Mouse (Mus musculus): ENCODE data around the gene Lgals7. TPM values are rescaled to one million over a fixed set of nuclear protein-coding genes. Genes with fewer than 3 reads are reported as not detected.

The Lgals7 gene
- total RNA-seq, 2 experiments from 2014 or later, result not detected

GRCm38 (mm10) chr7:28827338-28827737 is 36.3 kb upstream of the Lgals7 start:
- no peak for ATAC-seq (replicated peaks; ENCODE audit: low FRiP score, poor library complexity, severe bottlenecking)

GRCm38 (mm10) chr7:28829821-28830220 is 33.8 kb upstream of the Lgals7 start:
- ATAC-seq (replicated peaks; ENCODE audit: low FRiP score, poor library complexity, severe bottlenecking), result no peak

GRCm38 (mm10) chr7:28830981-28831380 is 32.7 kb upstream of the Lgals7 start:
- no peak for ATAC-seq (replicated peaks; ENCODE audit: low FRiP score, poor library complexity, severe bottlenecking)

- no peak; the same call in 1 of the 2 replicates for ATAC-seq (replicated peaks; ENCODE audit: low FRiP score, poor library complexity, severe bottlenecking)
Observed at GRCm38 (mm10) chr7:28831411-28832125, 32.1 kb upstream of the Lgals7 start.

GRCm38 (mm10) chr7:28832137-28832536 is 31.5 kb upstream of the Lgals7 start:
- ATAC-seq (replicated peaks; ENCODE audit: low FRiP score, poor library complexity, severe bottlenecking), result no peak

GRCm38 (mm10) chr7:28833723-28834347 is 29.8 kb upstream of the Lgals7 start, which contains the start of gene Lgals4:
Gene Lgals4 (plus strand): TSS chr7:28833854.
- no peak for ATAC-seq (replicated peaks; ENCODE audit: low FRiP score, poor library complexity, severe bottlenecking)

- no peak for ATAC-seq (replicated peaks; ENCODE audit: low FRiP score, poor library complexity, severe bottlenecking)
Observed at GRCm38 (mm10) chr7:28836936-28837335, 26.7 kb upstream of the Lgals7 start.

- ATAC-seq (replicated peaks; ENCODE audit: low FRiP score, poor library complexity, severe bottlenecking), result no peak
Observed at GRCm38 (mm10) chr7:28838331-28838730, 25.3 kb upstream of the Lgals7 start.

GRCm38 (mm10) chr7:28847273-28847672 is 16.4 kb upstream of the Lgals7 start:
- no peak for ATAC-seq (replicated peaks; ENCODE audit: low FRiP score, poor library complexity, severe bottlenecking)

GRCm38 (mm10) chr7:28849700-28850236 is 13.9 kb upstream of the Lgals7 start:
- ATAC-seq (replicated peaks; ENCODE audit: low FRiP score, poor library complexity, severe bottlenecking), result no peak

GRCm38 (mm10) chr7:28850642-28851041 is 13.0 kb upstream of the Lgals7 start:
- ATAC-seq (replicated peaks; ENCODE audit: low FRiP score, poor library complexity, severe bottlenecking), result no peak

- no peak for ATAC-seq (replicated peaks; ENCODE audit: low FRiP score, poor library complexity, severe bottlenecking)
Observed at GRCm38 (mm10) chr7:28859953-28860352, 3.7 kb upstream of the Lgals7 start.

GRCm38 (mm10) chr7:28860898-28861297 is 2.8 kb upstream of the Lgals7 start:
- ATAC-seq (replicated peaks; ENCODE audit: low FRiP score, poor library complexity, severe bottlenecking), result no peak

GRCm38 (mm10) chr7:28862817-28863499 is 695 bp upstream of the Lgals7 start:
- ATAC-seq (replicated peaks; ENCODE audit: low FRiP score, poor library complexity, severe bottlenecking), result no peak

GRCm38 (mm10) chr7:28864288-28864750 is 666 bp downstream of the Lgals7 start:
- no peak for ATAC-seq (replicated peaks; ENCODE audit: low FRiP score, poor library complexity, severe bottlenecking)

GRCm38 (mm10) chr7:28865481-28866300 is 2.0 kb downstream of the Lgals7 start:
- ATAC-seq (replicated peaks; ENCODE audit: low FRiP score, poor library complexity, severe bottlenecking), result no peak

GRCm38 (mm10) chr7:28866769-28867507 is 3.3 kb downstream of the Lgals7 start:
- ATAC-seq (replicated peaks; ENCODE audit: low FRiP score, poor library complexity, severe bottlenecking), result no peak

GRCm38 (mm10) chr7:28867508-28868340 is 4.1 kb downstream of the Lgals7 start:
- peak; percentile 84 for ATAC-seq (replicated peaks; ENCODE audit: low FRiP score, poor library complexity, severe bottlenecking)
